Mouse (Mus musculus) frontal cortex, adult (tissue): Measurements from ENCODE around the gene Car3.

Experiments used
- ATAC-seq: cut with Nextera tagmentation; 2 replicates; pipeline ENCODE4 v1.9.2; 2017; ENCODE audit warnings: mild to moderate bottlenecking, moderate library complexity, mixed read lengths; ENCODE audit not compliant: low TSS enrichment

The Car3 gene

DNA sequence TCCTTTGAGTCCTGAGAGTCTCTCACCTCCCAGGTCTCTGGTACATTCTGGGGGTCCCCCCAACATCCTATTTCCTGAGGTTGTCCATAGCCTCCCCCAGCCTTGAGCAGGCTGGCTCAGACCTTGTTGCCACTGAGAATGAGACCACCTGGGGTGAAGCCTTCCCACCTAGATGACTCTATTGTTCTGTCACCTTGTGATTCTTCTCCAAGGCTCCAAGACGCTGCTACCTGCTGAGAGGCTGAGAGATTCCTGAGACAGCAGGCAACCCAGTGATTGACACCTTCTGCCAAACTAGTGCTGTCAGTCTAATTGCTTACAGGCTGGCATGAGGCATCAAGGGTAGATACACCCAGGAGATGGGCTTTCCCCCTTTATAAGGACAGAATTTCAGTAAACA, 44.0 kb downstream of the Car3 start:
- ATAC-seq: no peak

DNA sequence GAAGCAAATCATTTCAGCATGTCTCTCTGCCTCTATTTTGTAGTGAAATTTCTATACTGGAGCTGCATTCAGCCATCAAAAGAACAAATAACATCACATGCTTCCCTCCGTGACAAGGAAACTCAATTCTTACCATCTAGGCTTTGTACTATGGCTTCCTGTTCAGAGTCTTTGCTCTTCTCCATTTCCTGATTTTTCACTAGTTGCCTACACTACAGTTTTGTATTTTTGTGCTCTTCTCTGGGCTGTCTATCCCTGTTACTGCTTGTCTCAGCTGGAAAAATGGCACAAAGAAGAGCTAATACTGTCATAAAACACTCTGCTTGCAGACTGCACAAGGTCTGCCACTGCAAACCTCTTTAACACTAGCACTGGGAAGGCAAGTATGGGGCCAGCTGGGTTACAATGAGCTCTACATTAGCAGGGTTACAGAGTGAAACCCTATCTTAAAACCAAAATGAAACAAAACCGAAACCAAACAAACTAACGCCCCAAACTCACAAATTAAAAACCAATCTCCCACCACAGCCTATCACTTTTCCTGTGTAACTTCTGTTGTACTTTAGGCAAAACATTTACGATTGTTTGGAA, 48.8 kb downstream of the Car3 start:
- no peak for ATAC-seq

GRCm38 (mm10) chr3:14913774-14914173, 50.5 kb downstream of the Car3 start:
- ATAC-seq: no peak

GRCm38 (mm10) chr3:14915355-14915754, 52.0 kb downstream of the Car3 start:
- ATAC-seq: no peak

- ATAC-seq: no peak
Observed at GRCm38 (mm10) chr3:14917261-14917660, 53.9 kb downstream of the Car3 start.
